Mouse (Mus musculus) CD4-positive, CD25-positive, alpha-beta regulatory T cell, adult 2 months (primary cell): ENCODE results near the gene Myo18a.

Experiments used
- DNase-seq: peaks from one replicate; pipeline ENCODE4 v3.0.0-alpha.2; 2012; ENCODE audit warnings: low read depth, low spot score

The Myo18a gene

DNA sequence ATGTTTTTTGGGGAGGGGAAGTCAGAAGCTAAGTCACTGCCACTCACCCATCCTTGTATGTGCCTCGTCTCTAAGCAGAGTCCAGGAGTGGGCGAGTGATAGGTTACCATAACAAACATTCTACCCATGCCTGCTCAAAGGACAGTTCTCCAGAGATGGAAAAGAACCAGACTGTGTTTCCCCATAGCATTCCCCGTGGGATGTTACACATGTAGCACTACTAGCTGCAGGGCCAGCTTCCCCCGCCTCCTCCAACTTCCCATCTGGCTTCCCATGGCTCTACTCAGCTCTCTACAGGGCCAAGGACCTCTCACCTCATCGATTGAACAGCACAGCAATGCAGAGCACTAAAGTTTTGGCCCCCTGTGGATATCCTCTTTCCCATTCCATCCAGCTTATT is 32.2 kb downstream of the Myo18a start:
- DNase-seq = no peak

DNA sequence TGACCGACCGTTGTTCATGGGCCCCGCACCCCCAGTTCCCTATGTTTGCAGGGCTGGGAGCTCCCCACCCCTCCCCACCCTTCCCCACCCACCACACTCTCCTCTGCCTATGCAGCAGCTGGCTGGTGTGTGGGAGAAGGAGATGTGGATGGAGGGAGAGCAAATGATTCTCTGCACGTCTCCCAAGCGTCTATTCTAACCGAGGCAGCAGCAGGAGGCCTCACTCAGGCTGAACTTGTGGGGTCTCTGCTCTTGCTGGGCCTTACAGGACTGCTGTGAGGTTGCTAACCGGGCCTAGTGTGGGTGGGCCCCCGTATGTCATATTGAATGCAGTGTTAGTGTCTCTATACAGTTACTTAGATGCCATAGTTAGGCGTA is 37.4 kb downstream of the Myo18a start:
- no peak for DNase-seq

DNA sequence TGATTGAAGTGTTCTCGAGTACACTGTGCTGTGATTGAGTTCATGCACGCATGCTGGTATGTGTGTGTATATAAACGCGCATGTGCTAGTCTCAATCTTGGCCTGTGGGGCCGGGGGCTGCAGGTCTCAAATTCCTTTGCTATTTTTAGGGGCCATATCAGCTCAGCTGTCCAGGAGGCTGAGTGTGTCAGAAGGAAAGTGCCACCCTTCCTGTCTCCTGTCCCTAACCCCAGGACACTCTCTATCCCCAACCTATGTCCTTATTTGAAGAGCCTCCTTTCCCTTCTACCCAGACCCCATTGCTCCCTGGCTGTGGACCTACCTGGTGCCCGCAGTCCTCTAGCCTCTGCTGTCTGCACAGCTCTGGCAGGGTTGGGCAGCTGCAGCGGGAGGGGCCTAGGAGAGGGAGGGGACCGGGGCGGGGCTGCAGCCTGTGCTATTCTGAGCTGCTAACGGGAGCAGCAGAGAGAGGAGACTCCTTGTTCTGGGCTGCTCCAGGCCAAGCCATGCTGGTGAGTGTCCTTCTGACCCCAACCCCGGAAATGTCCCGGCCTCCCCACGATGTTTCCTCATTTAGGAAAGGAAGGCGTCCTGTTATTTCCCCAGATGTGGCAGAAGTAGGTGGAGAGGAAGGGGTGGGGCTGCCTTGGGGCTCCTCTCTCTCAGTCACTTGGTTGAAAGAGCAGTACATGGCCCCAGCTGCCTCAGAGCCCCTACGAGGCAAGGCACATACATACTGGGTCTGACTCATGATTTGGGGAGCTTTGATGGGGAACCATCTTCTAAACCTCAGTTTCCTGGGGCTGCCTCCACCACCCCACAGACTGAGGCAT is 38.0 kb downstream of the Myo18a start:
- peak; percentile 83 for DNase-seq

DNA sequence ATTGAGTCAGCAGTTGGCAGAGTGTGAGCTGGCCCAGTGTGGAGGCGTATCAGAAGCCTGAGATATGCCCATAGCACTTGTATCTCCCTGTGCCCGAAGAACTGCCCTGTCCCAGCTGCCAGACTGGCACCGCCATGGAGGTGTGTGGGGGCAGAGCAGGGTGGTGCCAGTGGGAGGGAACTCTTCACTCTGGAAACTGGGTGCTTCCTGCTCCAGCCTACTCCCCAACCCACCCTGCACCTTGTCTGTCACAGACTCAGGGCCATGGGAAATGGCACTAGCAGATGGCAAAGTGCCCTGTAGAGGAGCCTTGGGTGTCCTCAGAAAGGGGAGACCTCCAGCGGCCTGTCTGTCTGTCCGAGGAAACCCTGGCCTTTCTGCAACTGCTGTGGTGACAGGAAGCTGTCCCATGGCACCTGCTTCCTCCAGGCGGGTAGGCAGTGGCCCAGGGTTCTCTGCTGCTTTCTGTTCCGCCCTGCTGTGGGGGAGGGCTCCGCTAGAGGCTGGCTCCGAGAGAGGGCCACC is 39.4 kb downstream of the Myo18a start:
- DNase-seq = peak; percentile 74

DNA sequence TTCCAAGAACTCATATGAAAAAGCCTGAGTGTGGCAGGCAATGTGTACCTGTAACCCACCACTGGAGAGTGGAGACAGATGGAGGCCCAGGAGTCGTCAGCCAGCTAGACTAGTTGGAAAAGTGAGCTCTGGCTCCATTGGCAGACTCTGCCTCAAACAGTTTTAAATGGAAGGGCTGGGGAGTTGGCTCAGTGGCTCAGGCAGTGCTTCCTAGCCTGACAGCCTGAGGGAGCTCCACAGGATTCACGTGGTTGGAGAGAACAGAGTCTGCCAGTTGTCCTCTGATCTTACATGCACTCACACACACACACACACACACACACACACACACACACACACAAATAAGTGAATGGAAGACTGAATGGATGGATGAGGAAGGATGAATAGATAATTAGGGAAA is 43.2 kb downstream of the Myo18a start:
- no peak for DNase-seq

DNA sequence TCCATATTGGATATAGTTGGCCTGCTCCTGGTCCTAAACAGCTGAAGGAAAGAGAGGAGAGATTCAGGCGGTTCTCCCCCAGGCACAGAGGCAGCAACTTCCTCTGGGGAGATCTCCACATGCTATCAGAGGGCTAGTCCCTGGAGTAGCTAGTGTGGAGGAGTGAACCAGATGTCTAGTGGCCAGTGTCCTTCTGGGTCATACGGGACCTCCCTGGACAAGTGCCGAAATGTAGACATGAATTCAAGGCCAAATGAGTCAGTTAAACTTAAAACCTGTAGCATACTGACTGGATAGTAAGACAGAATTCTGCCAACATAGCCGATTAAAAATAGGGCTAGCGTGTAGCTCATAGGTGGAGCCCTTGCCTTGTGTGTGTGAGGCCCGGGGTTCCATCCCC is 43.8 kb downstream of the Myo18a start:
- no peak for DNase-seq

DNA sequence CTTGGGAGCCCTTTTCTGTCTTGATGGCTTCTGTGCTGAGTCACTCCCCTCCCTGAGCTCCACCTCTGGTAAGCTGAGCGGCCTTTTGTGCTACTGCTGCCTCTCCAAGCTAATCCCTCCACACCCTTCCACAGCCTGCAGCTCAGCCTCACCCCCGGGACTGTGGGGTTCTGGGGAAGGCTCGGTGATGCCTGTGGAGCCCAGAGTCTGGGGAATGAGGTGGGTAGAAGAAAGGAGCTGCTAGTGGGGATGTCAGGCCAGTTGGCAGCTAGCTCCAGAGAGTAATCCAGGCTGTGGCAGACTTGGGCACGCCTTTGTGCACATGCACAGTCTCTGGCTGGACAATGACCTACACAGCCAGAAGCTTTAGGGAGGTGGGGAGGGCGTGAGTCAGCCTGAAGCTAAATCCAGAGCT is 45.0 kb downstream of the Myo18a start:
- no peak for DNase-seq

DNA sequence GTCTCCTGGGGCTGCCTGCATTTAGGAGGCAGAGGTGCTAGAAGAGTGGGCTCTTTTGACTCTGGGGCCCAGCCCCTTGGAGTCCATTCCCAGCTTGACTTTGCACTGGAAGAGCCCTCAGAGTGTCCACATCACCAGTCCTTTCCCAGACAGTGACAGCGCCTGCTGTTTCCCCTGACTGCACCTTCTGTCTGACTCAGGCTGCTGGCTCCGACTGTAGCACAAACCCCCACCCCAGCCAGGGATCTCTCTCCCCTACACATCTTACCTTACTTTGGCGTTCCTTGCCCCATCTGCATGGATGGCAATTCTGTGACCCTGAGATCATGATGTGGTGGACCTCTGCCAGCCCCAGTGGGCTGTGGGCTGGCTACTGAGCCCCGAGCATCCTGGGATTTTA is 46.2 kb downstream of the Myo18a start:
- no peak for DNase-seq

DNA sequence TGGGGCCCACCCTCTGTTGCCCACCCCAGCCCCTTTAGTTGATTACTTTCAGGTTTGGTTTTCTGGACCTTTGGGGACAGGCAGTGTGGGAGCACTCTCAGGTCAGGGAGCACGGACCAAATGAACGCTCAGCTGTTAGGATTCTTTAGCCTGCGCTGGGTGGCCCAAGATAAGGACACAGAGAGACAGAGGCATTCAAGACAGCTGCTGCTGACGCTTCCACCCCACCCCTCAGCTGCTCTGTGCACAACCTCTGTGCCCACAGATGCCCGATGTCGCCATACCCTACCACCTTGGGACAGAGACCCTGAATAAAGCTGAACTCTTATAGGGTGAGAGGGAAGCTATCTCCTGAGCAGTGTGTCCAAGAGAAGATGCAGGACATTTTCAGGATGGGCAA is 47.0 kb downstream of the Myo18a start:
- DNase-seq = no peak

DNA sequence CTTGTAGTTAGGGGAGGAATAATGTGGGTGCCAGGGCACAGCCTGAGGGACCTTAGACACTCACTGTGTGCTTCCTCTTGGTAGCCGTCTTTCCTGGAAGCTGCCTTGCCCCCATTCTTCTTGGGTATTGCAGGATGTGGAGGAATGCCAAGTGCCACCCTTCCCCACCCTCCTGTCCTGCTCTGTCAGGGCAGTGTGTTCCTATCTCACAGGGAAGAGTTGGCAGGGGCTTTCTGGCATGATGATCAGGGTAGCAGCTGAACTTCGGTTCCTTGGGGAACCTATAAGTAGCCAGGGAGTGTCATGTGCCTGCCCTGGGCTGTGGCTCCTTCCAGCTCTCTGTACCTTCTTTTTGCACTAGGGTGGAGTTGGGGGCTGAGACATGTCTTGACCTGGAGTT is 50.9 kb downstream of the Myo18a start:
- no peak for DNase-seq

DNA sequence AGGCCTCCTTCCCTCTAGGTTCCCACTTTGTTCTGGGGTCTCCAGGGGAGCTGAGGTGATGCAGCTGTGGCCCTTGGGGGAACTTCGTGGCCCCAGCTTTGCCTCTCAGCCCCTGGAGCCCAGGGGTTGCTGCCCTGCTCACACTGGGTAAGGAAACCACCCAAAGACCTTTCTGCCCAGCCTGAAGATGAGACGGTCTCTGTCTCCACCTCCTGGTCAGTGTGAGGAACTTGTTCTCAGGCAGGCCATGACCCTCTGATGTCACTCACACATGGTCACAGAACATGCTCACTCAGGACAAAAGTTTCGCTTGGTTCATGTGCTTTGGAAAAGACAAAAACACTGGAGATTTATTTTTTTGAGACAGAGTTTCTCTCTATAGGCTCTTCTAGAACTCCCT is 53.0 kb downstream of the Myo18a start:
- peak; percentile 93 for DNase-seq

DNA sequence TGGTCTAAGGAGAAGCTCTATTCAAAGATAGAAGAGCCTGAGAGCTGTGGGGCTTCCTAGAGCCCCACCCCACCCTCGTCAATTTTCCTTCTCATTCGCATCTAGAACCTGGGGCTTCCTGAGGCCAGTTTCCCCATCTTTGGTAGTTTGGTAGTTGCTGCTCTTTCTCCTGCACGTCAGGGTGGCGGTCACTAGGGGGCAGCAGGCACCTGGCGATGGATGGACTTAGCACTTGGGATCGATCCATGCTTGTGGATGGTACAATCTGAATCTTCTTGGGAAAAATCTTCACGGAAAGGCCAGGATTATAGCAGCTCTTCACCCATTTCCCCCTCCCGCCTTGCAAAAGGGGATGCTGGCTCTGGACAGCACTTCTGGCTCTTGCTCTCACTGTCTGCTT is 58.6 kb downstream of the Myo18a start:
- DNase-seq = peak; percentile 71

DNA sequence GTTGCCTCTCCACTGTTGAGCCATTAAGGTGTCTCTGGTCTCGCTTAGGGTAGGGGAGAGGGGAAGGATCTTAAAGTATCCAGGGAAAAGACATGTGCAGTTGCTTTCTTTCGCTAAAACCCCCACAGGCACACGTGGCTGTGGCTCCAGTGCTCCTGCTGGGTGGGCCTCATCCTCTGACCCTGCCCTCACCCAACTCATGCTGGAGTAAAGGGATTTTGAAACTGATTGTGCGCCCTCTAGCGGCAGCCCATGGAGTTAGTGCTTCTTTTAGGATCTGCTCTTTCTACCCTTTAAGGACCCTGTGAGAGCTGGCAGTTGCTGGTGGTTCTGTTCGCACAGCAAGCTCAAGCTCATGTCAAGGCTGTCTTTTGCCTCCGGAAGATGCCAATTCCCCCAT is 59.7 kb downstream of the Myo18a start:
- DNase-seq = peak; percentile 80

DNA sequence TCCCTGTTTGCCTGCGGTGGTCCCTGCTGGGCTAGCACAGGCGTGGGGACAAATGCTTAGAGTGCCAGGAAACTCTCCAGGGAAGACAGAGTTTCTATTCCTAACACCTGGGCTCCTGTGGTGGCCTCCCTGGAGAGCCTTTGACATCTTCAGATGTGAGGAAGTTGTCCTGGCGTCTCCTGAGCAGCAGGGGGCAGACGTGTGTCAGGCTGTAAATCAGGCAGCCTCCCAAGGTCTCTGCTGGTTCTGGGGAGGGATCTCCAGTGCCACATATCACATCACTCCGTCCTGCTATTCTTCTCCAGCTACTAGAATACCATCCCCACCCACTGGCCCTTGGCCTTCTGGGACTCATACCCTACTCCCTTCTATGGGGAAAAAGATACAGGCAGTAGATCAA is 62.8 kb downstream of the Myo18a start:
- peak; percentile 81 for DNase-seq

DNA sequence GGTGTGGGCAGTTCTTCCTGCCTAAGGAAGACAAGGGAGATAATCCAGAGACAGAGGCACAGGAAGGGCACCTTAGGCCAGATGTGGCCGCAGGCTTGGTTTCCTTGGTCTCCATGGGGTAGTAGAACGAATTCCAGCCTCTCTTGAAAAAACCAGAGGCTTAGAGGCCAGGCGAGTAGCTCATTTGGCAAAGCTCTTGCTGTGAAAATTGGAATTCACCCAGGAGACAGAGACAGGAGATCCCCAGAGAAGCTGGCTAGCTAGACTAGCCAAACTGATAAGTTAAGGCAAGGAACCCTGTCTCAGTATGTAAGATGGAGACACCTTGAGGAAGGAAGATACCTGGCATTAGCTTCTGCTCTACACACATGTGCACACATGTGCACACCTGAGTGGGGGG is 63.3 kb downstream of the Myo18a start:
- no peak for DNase-seq

DNA sequence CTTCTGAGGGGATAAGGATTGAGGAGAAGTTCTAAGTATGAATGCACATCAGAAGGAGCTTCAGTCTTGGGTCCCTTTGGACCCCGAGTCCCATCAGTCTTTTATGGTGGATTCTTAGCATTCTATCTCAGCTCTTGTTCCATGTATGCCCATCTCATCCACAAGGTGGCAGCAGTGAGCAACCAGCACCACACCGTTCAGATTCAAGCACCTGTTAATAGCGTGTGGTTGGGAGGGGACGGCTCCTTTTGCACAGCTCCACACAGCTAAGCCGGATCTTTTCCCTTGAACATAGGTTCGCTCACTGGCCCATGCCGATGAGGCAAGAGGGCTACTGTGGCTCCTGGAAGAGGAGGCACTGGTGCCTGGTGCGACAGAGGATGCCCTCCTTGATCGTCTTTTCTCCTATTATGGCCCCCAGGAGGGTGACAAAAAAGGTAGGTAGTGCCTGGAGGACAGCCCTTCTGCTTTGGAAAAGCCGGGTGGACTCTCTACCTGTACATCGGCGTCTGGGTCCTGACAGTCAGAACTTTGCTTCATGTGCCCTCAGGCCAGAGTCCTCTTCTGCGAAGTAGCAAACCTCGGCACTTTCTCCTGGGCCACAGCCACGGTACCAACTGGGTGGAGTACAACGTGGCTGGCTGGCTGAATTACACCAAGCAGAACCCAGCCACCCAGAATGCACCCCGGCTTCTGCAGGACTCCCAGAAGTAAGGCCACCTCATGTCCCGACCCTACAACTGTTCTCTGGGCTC is 64.4 kb downstream of the Myo18a start:
- DNase-seq = peak; percentile 89

DNA sequence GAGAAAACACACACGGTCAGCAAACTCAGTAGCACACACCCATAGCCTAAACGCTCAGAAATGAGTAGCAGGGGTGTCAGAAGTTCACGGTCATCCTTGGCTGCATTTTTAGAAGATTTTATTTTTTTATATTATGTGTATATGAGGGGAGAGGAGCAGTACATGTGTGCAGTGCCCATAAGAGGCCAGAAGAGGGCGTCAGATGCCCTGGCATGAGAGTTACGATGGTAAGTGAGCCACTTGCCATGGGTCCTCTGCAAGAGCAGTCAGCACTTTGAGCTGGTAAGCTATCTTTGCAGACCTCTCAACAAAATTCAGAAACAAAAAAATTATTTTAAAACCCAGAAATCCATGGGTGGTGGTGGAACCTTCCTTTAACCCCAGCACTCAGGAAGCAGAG is 65.1 kb downstream of the Myo18a start:
- no peak for DNase-seq

DNA sequence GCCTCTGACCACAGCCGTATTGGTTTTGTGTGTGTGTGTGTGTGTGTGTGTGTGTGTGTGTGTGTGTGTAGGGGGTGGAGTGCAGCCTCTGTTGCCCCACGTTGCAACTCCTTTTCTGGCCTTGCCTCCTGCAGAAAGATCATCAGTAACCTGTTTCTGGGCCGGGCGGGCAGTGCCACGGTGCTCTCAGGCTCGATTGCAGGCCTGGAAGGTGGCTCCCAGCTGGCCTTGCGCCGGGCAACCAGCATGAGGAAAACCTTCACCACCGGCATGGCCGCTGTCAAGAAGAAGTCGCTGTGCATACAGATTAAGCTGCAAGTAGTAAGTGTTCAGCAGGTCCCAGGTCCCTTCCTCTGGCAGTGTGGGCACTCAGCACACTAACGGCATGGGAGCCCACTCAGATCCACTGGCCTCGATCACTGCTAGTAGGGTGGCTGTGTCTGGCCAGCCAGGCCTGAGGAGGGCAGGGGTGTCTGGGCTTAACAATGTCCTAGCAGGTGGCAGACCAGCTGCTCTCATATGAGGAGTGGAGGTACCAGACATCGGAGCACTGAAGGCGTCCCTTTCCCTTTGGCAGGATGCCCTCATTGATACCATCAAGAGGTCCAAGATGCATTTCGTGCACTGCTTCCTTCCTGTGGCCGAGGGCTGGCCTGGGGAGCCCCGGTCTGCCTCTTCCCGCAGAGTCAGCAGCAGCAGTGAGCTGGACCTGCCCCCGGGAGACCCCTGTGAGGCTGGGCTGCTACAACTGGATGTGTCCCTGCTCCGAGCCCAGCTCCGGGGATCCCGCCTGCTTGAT is 66.2 kb downstream of the Myo18a start:
- DNase-seq = no peak

DNA sequence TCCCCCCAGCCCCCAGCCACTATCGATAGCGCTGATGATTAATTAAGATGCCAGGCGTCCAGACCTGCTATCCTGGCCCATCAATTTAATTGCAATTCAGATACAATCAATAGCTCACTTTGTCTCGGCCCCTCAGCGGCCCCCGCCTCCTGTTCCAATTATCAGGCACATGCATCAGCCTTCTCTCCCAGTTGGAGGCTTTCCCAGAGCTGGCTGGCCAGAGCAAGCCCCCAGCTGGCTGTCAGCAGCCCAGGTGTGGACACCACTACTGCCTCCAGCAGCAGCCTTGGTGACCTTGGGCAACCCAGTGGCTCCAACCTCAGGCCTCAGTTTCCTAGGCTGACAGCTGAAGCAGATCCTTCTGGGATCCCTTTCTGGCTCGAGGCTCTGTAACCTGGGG is 67.8 kb downstream of the Myo18a start:
- no peak for DNase-seq

DNA sequence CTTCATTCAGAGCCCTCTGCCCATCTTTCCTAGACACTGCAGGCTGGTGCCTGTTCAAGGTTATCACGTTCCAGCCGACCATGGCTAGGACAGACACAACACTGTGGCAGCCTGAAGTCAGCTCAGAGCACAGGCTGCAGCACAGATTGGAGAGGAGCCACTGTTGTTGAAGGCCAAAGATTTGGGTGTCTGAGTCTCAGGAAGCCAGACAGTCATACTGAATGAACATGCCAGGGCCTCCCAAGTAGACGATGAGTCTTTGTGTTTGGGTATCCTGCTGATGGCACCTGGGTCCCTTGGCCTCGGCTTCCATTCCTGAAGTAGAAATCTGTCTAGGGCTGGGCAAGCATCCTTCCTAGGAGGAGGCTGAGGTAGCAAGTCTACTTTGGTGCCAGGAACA is 69.5 kb downstream of the Myo18a start:
- no peak for DNase-seq

DNA sequence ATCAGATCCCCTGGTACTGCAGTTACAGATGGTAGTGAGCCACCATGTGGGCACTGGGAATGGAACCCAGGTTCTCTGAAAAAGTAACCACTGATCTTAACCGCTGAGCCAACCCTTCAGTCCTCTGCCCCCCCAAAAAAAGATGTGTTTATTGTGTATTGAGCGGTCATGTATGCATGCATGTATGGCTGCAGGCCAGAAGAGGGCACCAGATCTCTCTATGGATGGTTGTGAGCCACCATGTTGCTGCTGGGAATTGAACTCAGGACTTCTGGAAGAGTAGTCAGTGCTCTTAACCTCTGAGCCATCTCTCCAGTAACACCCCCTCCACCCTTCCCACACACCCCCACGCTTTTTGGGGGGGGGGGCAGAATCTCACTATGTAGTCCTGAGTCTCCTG is 72.1 kb downstream of the Myo18a start:
- peak; percentile 36 for DNase-seq

DNA sequence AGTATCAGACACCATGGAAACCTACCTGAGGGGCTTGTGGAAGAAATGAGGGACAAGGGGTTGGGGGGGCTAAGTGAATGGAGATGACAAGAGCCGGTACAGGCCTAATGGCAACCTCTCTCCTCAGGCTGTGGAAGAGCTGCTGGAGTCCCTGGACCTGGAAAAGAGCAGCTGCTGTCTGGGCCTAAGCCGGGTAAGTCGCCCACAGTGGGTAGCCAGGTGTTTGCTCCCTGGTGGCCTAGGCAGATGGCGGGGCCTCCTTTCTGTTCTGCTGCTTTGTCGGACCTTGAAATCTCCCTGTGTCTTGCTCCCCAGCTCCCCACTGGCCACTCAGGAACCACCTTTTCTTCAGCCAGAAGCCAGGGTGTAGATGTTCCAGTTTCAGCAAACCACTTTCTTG is 73.2 kb downstream of the Myo18a start:
- no peak for DNase-seq
